Mouse (Mus musculus): ENCODE data around the gene Gm47996. TPM values are rescaled to one million over a fixed set of nuclear protein-coding genes. Genes with fewer than 3 reads are reported as not detected.

The Gm47996 gene
- polyA plus RNA-seq, 1 experiment from 2014 or later: not detected

GRCm38 (mm10) chr1:151236141-151236930 is 26.4 kb downstream of the Gm47996 start:
- Histone ChIP-seq H3K9me3 (ENCODE audit: control insufficient read depth, low read length) (no peaks in the 10 kb centered on the region), H3K9ac (replicated peaks; ENCODE audit: low read depth, low read length) (no peak overlapping the region), H3K4me3 (ENCODE audit: low read depth, low read length) (no peak overlapping the region), H3K36me3 (ENCODE audit: control insufficient read depth, insufficient read depth, low read length) (no peaks in the 10 kb centered on the region), H3K27ac (ENCODE audit: low read depth, low read length) (no peak overlapping the region), H3K27me3 (ENCODE audit: control insufficient read depth, insufficient read depth, low read length) (no peaks in the 10 kb centered on the region), H3K4me2 (ENCODE audit: low read depth, low read length) (no peak overlapping the region), H3K4me1 (ENCODE audit: control insufficient read depth, insufficient read depth, low read length) (no peaks in the 10 kb centered on the region)
- WGBS: 77% methylated on average over 13 of the region's 13 CpGs
- ATAC-seq (ENCODE audit: low read depth): no peak

- WGBS: 85% methylated on average over 3 of the region's 3 CpGs
- Histone ChIP-seq H3K4me2 (ENCODE audit: low read depth, low read length) (no peak overlapping the region), H3K9me3 (ENCODE audit: control insufficient read depth, low read length) (no peaks in the 10 kb centered on the region)
Measured at GRCm38 (mm10) chr1:151237780-151238179, 27.8 kb downstream of the Gm47996 start.

DNA sequence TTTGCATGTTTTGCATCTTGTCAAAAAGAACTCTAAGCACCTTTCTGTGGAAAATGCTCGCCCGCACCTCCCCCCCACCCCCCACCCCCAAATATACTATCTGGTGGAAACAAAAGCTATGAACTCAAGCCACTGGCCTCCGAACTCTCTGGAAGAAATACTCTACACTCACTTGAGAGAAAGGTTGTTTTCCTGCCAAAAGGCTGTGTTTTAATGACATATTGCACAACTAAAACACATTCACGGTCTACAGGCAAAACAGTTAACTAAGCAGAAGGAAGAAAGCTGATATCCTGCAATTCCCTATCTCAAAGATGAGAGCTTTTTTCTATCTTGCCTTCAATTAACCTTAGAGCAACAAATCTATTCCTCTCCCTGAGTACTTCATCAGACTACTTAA is 33.4 kb downstream of the Gm47996 start:
- no peaks in the 10 kb centered on the region for H3K36me3 ChIP-seq (ENCODE audit: control insufficient read depth, insufficient read depth, low read length)
- 95% methylated on average over 4 of the region's 4 CpGs for WGBS
- H3K4me1 ChIP-seq (ENCODE audit: control insufficient read depth, insufficient read depth, low read length): no peaks in the 10 kb centered on the region
- no peaks in the 10 kb centered on the region for H3K27me3 ChIP-seq (ENCODE audit: control insufficient read depth, insufficient read depth, low read length)
- H3K4me2 ChIP-seq (ENCODE audit: low read depth, low read length): no peak overlapping the region
- H3K9ac ChIP-seq (replicated peaks; ENCODE audit: low read depth, low read length): no peak overlapping the region
- H3K4me3 ChIP-seq (ENCODE audit: low read depth, low read length): no peak overlapping the region
- no peak for ATAC-seq (ENCODE audit: low read depth)
- H3K27ac ChIP-seq (ENCODE audit: low read depth, low read length): no peak overlapping the region
- no peaks in the 10 kb centered on the region for H3K9me3 ChIP-seq (ENCODE audit: control insufficient read depth, low read length)

More at GRCm38 (mm10) chr1:151237780-151238179, 27.8 kb downstream of the Gm47996 start:
- H3K9ac ChIP-seq (replicated peaks; ENCODE audit: low read depth, low read length): no peak overlapping the region
- H3K27me3 ChIP-seq (ENCODE audit: control insufficient read depth, insufficient read depth, low read length): no peaks in the 10 kb centered on the region
- no peaks in the 10 kb centered on the region for H3K36me3 ChIP-seq (ENCODE audit: control insufficient read depth, insufficient read depth, low read length)
- no peak overlapping the region for H3K27ac ChIP-seq (ENCODE audit: low read depth, low read length)
- no peak for ATAC-seq (ENCODE audit: low read depth)
- H3K4me3 ChIP-seq (ENCODE audit: low read depth, low read length): no peak overlapping the region
- H3K4me1 ChIP-seq (ENCODE audit: control insufficient read depth, insufficient read depth, low read length): no peaks in the 10 kb centered on the region

GRCm38 (mm10) chr1:151244013-151244412 is 34.1 kb downstream of the Gm47996 start:
- Histone ChIP-seq H3K36me3 (ENCODE audit: control insufficient read depth, insufficient read depth, low read length) (no peaks in the 10 kb centered on the region), H3K4me3 (ENCODE audit: low read depth, low read length) (no peak overlapping the region), H3K27me3 (ENCODE audit: control insufficient read depth, insufficient read depth, low read length) (no peaks in the 10 kb centered on the region), H3K4me1 (ENCODE audit: control insufficient read depth, insufficient read depth, low read length) (no peaks in the 10 kb centered on the region), H3K27ac (ENCODE audit: low read depth, low read length) (no peak overlapping the region), H3K4me2 (ENCODE audit: low read depth, low read length) (no peak overlapping the region), H3K9me3 (ENCODE audit: control insufficient read depth, low read length) (no peaks in the 10 kb centered on the region), H3K9ac (replicated peaks; ENCODE audit: low read depth, low read length) (no peak overlapping the region)
- 88% methylated on average over 5 of the region's 5 CpGs for WGBS
- ATAC-seq (ENCODE audit: low read depth): no peak

DNA sequence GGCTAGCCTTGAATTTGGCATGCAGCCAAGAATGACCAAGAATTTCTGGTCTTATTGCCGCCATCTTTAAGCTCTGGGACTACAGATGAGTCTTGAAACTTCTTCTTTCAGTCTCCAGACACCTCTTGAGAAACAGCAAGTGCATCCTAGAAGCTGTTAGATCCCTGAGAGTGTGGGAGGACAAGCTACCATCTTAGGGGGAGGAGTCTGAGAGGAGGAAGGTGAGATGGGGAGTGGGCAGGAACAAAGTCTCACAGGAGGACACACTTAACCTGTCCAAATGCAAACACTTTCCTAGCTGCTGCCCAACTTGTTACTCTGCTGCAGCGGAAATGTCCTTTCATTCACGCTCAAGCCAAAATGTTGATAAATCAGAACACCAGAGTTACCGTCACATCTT is 34.8 kb downstream of the Gm47996 start:
- Histone ChIP-seq H3K36me3 (ENCODE audit: control insufficient read depth, insufficient read depth, low read length) (no peaks in the 10 kb centered on the region), H3K4me2 (ENCODE audit: low read depth, low read length) (no peak overlapping the region), H3K4me3 (ENCODE audit: low read depth, low read length) (no peak overlapping the region), H3K4me1 (ENCODE audit: control insufficient read depth, insufficient read depth, low read length) (no peaks in the 10 kb centered on the region), H3K9ac (replicated peaks; ENCODE audit: low read depth, low read length) (no peak overlapping the region), H3K27ac (ENCODE audit: low read depth, low read length) (no peak overlapping the region), H3K9me3 (ENCODE audit: control insufficient read depth, low read length) (no peaks in the 10 kb centered on the region), H3K27me3 (ENCODE audit: control insufficient read depth, insufficient read depth, low read length) (no peaks in the 10 kb centered on the region)
- ATAC-seq (ENCODE audit: low read depth): no peak
- 94% methylated on average over 4 of the region's 4 CpGs for WGBS

GRCm38 (mm10) chr1:151245165-151245564 is 35.2 kb downstream of the Gm47996 start:
- no peaks in the 10 kb centered on the region for H3K36me3 ChIP-seq (ENCODE audit: control insufficient read depth, insufficient read depth, low read length)
- H3K4me1 ChIP-seq (ENCODE audit: control insufficient read depth, insufficient read depth, low read length): no peaks in the 10 kb centered on the region
- no peaks in the 10 kb centered on the region for H3K9me3 ChIP-seq (ENCODE audit: control insufficient read depth, low read length)
- H3K4me2 ChIP-seq (ENCODE audit: low read depth, low read length): no peak overlapping the region
- no peak overlapping the region for H3K27ac ChIP-seq (ENCODE audit: low read depth, low read length)
- H3K9ac ChIP-seq (replicated peaks; ENCODE audit: low read depth, low read length): no peak overlapping the region
- no peak for ATAC-seq (ENCODE audit: low read depth)
- no peak overlapping the region for H3K4me3 ChIP-seq (ENCODE audit: low read depth, low read length)
- WGBS: 92% methylated on average over 10 of the region's 10 CpGs
- no peaks in the 10 kb centered on the region for H3K27me3 ChIP-seq (ENCODE audit: control insufficient read depth, insufficient read depth, low read length)

DNA sequence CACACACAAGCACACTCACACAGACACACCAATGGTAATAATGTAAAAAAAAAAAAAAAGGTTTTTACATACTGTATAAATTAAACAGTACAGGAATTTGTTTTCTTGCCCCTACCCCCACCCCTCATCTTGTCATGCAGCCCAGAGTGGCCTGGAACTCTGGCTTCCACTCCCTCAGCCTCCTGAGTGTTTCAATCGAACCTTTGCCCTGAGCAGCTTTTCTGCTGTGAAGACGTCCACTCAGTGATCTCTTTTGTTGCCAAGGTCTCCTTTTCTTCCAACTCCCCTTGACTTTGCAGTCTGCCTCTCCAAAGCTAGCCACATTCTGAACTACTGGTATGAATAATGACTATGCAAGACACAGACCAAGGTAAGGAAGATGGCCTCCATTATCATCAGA is 35.9 kb downstream of the Gm47996 start:
- no peaks in the 10 kb centered on the region for H3K9me3 ChIP-seq (ENCODE audit: control insufficient read depth, low read length)
- no peak overlapping the region for H3K4me3 ChIP-seq (ENCODE audit: low read depth, low read length)
- H3K27ac ChIP-seq (ENCODE audit: low read depth, low read length): no peak overlapping the region
- ATAC-seq (ENCODE audit: low read depth): no peak
- H3K9ac ChIP-seq (replicated peaks; ENCODE audit: low read depth, low read length): no peak overlapping the region
- H3K27me3 ChIP-seq (ENCODE audit: control insufficient read depth, insufficient read depth, low read length): no peaks in the 10 kb centered on the region
- H3K36me3 ChIP-seq (ENCODE audit: control insufficient read depth, insufficient read depth, low read length): no peaks in the 10 kb centered on the region
- no peak overlapping the region for H3K4me2 ChIP-seq (ENCODE audit: low read depth, low read length)
- 70% methylated on average over 2 of the region's 2 CpGs for WGBS
- no peaks in the 10 kb centered on the region for H3K4me1 ChIP-seq (ENCODE audit: control insufficient read depth, insufficient read depth, low read length)

DNA sequence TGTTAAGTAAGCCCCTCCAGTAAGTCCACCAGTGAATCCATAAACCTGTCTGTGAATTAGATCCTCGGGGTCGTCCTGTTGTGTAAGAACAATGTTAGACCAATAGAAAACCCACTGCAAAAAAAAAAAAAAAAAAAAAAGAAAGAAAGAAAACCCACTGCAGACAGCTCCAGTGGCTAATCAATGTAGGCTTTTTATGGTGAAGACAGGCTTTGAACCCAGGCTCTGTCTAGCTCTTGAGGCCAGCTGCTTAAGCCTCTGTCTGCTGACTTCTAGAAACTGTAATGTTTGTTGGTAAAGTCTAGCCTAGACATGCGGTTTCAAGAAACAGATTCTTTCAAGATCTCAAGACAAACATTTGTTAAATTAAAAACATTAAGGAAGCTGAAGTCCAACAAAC is 40.2 kb downstream of the Gm47996 start:
- WGBS: 89% methylated on average over 3 of the region's 3 CpGs

DNA sequence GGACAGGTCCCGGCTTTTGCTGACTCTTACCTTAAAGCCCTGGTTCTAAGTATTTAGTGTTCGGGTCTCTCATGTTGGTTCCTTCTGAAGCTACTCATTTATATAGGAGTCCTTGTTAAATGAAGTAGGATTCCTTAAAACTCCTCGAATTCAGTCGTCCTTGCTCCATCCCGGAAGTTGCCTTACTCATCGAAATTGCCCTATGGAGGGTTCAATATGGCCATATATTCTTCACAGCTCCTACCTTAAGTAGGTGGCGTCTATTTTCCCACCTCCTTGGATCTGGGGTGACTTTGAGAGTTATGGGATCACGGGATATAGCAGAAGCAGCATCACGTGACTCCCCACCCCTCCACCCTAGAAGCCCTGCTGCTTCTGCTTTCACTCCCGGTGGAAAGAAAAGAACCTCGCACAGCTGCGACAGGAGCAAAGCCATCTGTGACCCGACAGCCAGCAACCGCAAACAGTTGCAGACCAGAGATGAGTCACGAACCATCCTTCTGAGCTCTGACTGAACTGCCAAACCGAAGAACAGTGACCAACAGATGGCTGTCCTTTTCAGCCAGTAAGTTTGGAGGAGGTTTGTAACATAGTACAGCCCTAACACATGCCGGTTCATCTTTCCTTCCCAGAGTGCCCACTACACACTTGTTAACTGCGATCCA is 40.7 kb downstream of the Gm47996 start:
- H3K4me2 ChIP-seq (ENCODE audit: low read depth, low read length): no peak overlapping the region
- WGBS: 52% methylated on average over 18 of the region's 18 CpGs
- H3K27me3 ChIP-seq (ENCODE audit: control insufficient read depth, insufficient read depth, low read length): no peaks in the 10 kb centered on the region

More for the DNA sequence above, 40.2 kb downstream of the Gm47996 start:
- H3K27ac ChIP-seq (ENCODE audit: low read depth, low read length): no peak overlapping the region
- H3K4me3 ChIP-seq (ENCODE audit: low read depth, low read length): no peak overlapping the region
- no peaks in the 10 kb centered on the region for H3K27me3 ChIP-seq (ENCODE audit: control insufficient read depth, insufficient read depth, low read length)
- H3K4me1 ChIP-seq (ENCODE audit: control insufficient read depth, insufficient read depth, low read length): no peaks in the 10 kb centered on the region
- ATAC-seq (ENCODE audit: low read depth): no peak
- no peak overlapping the region for H3K9ac ChIP-seq (replicated peaks; ENCODE audit: low read depth, low read length)
- H3K4me2 ChIP-seq (ENCODE audit: low read depth, low read length): no peak overlapping the region
- H3K36me3 ChIP-seq (ENCODE audit: control insufficient read depth, insufficient read depth, low read length): no peaks in the 10 kb centered on the region
- no peaks in the 10 kb centered on the region for H3K9me3 ChIP-seq (ENCODE audit: control insufficient read depth, low read length)

More for the DNA sequence above, 40.7 kb downstream of the Gm47996 start:
- ATAC-seq (ENCODE audit: low read depth): no peak
- no peak overlapping the region for H3K4me3 ChIP-seq (ENCODE audit: low read depth, low read length)
- no peaks in the 10 kb centered on the region for H3K4me1 ChIP-seq (ENCODE audit: control insufficient read depth, insufficient read depth, low read length)
- H3K36me3 ChIP-seq (ENCODE audit: control insufficient read depth, insufficient read depth, low read length): no peaks in the 10 kb centered on the region
- no peaks in the 10 kb centered on the region for H3K9me3 ChIP-seq (ENCODE audit: control insufficient read depth, low read length)
- H3K27ac ChIP-seq (ENCODE audit: low read depth, low read length): no peak overlapping the region
- no peak overlapping the region for H3K9ac ChIP-seq (replicated peaks; ENCODE audit: low read depth, low read length)

Data from neural tube, embryonic 14.5 days (tissue).